Mouse (Mus musculus): Measurements from ENCODE around the gene Olfr270. TPM values are rescaled to one million over a fixed set of nuclear protein-coding genes. Genes with fewer than 3 reads are reported as not detected.

Olfr270 gene
- polyA plus RNA-seq, 1 experiment from 2014 or later: not detected

GRCm38 (mm10) chr4:53009871-53010270 lies 45.5 kb downstream of the Olfr270 start:
- H3K4me3 ChIP-seq: no peak overlapping the region
- no peaks in the 10 kb centered on the region for H3K9me3 ChIP-seq (replicated peaks)
- peaks cover 6% of the 10 kb centered on the region for H3K4me1 ChIP-seq
- H3K27ac ChIP-seq (replicated peaks): no peak overlapping the region
- no peak for DNase-seq (ENCODE audit: low spot score)
- peaks cover 10% of the 10 kb centered on the region for H3K36me3 ChIP-seq
- no peaks in the 10 kb centered on the region for H3K27me3 ChIP-seq (ENCODE audit: low read depth, poor library complexity, severe bottlenecking)
- 86% methylated on average over 4 of the region's 4 CpGs for WGBS

DNA sequence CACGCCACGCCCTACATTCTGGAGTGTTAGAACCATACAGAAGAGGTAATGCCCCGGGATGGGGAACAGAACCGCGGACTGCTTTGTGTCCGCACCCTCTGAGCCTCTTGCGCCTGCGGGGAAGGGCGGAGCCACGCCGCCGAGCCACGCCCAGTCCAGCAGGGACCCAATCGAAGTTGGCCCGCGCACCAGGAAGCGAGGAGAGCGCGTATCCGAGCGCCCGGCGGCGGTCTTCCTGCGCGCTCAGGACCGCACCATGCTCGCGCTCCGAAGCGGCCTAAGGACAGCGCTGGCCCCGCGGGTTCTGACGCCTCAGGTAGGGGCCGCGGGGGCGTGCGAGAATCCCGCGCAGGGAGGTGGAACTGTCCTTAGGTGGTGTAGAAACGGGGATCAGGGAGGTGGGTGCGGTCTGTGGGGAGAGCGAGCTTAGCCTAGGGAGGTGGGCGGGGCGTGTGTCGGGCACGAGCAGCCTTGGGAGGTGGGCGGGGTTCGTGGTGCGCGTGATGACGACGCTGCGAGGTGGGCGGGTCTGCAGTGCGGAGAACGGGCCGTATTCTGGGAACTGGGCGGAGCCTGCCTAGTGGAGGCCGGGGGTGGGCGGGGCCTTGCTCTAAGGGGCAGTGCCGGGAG lies 47.5 kb downstream of the Olfr270 start, which contains the start of gene Nipsnap3b:
TSS of gene Nipsnap3b (plus strand) at position 149 of the 630 bp plus-strand sequence.
- under 1% methylated on average over 63 of the region's 63 CpGs for WGBS
- peaks cover 30% of the 10 kb centered on the region for H3K36me3 ChIP-seq
- peaks cover 6% of the 10 kb centered on the region for H3K4me1 ChIP-seq
- no peaks in the 10 kb centered on the region for H3K27me3 ChIP-seq (ENCODE audit: low read depth, poor library complexity, severe bottlenecking)
- H3K27ac ChIP-seq (replicated peaks): peak within 1 kb of the TSS; percentile 92
- peak; percentile 97 for DNase-seq (ENCODE audit: low spot score)
- H3K4me3 ChIP-seq: peak within 1 kb of the TSS; percentile 81
- peaks cover 13% of the 10 kb centered on the region for H3K9me3 ChIP-seq (replicated peaks)

- Histone ChIP-seq H3K27me3 (ENCODE audit: low read depth, poor library complexity, severe bottlenecking) (no peaks in the 10 kb centered on the region), H3K9me3 (replicated peaks) (peaks cover 30% of the 10 kb centered on the region), H3K4me1 (peaks cover 6% of the 10 kb centered on the region), H3K36me3 (peaks cover 56% of the 10 kb centered on the region), H3K4me3 (no peak overlapping the region), H3K27ac (replicated peaks) (no peak overlapping the region)
- no peak for DNase-seq (ENCODE audit: low spot score)
- WGBS: 93% methylated on average over 7 of the region's 7 CpGs
Observed at GRCm38 (mm10) chr4:53014421-53014820, 50.1 kb downstream of the Olfr270 start.

GRCm38 (mm10) chr4:53015024-53015423 lies 50.7 kb downstream of the Olfr270 start:
- Histone ChIP-seq H3K27ac (replicated peaks) (no peak overlapping the region), H3K27me3 (ENCODE audit: low read depth, poor library complexity, severe bottlenecking) (no peaks in the 10 kb centered on the region), H3K4me3 (no peak overlapping the region), H3K36me3 (peaks cover 62% of the 10 kb centered on the region), H3K9me3 (replicated peaks) (peaks cover 30% of the 10 kb centered on the region), H3K4me1 (peaks cover 6% of the 10 kb centered on the region)
- no peak for DNase-seq (ENCODE audit: low spot score)
- 93% methylated on average over 3 of the region's 3 CpGs for WGBS

- WGBS: 96% methylated on average over 1 of the region's 1 CpGs
- peaks cover 30% of the 10 kb centered on the region for H3K9me3 ChIP-seq (replicated peaks)
- H3K4me3 ChIP-seq: no peak overlapping the region
- no peak for DNase-seq (ENCODE audit: low spot score)
- peaks cover 93% of the 10 kb centered on the region for H3K36me3 ChIP-seq
- no peaks in the 10 kb centered on the region for H3K27me3 ChIP-seq (ENCODE audit: low read depth, poor library complexity, severe bottlenecking)
- H3K27ac ChIP-seq (replicated peaks): no peak overlapping the region
- no peaks in the 10 kb centered on the region for H3K4me1 ChIP-seq
Observed at GRCm38 (mm10) chr4:53018392-53018791, 54.0 kb downstream of the Olfr270 start.

Other genes starting within 250 kb of the Olfr270 start
- gene Olfr275, start 149.9 kb upstream of the Olfr270 start, polyA plus RNA-seq (2016; fragmentation: Nextera tagmentation; extraction: Ambion mirVana): not detected in 2 replicates
- not detected in 2 replicates for gene Olfr273, start 105.3 kb upstream of the Olfr270 start, polyA plus RNA-seq (2016; fragmentation: Nextera tagmentation; extraction: Ambion mirVana)
- not detected in 2 replicates for gene Olfr272, start 45.4 kb upstream of the Olfr270 start, polyA plus RNA-seq (2016; fragmentation: Nextera tagmentation; extraction: Ambion mirVana)
- gene Nipsnap3a, start 24.7 kb downstream of the Olfr270 start, polyA plus RNA-seq (2016; fragmentation: Nextera tagmentation; extraction: Ambion mirVana): not detected in 2 replicates
- 88.6 and 97.5 TPM in 2 replicates for gene Nipsnap3b, start 47.3 kb downstream of the Olfr270 start, polyA plus RNA-seq (2016; fragmentation: Nextera tagmentation; extraction: Ambion mirVana)
- gene Abca1, start 195.3 kb downstream of the Olfr270 start, polyA plus RNA-seq (2016; fragmentation: Nextera tagmentation; extraction: Ambion mirVana): 2.0 and 3.1 TPM in 2 replicates

All from midbrain, embryonic 10.5 days (tissue).